Mouse (Mus musculus) CH12.LX (cell line): ENCODE data around the gene Arhgef28. TPM values are rescaled to one million over a fixed set of nuclear protein-coding genes. Genes with fewer than 3 reads are reported as not detected.
A peak's percentile ranks its signal among the peaks of the same experiment; 100 is the strongest.

Experiments
- DNase-seq: peaks from one replicate; pipeline ENCODE4 v3.0.0-alpha.2; 2013; ENCODE audit errors: extremely low read depth
- H3K27ac ChIP-seq: 2 replicates; pipeline ENCODE4 v1.5.1; 2012; ENCODE audit warnings: low read depth, mild to moderate bottlenecking, control low read depth, moderate library complexity; ENCODE audit not compliant: insufficient read depth
- H3K27me3 ChIP-seq: replicated peaks from 2 replicates; pipeline ENCODE3; 2012; ENCODE audit warnings: inconsistent platforms
- H3K36me3 ChIP-seq, 2 experiments: replicated peaks in 1 of 2; 2 replicates each; pipeline versions ENCODE3 to v1.6.1; 2012; ENCODE audit warnings: inconsistent platforms in 1 of 2, low read length in 1 of 2, mild to moderate bottlenecking in 1 of 2, mixed read lengths in 1 of 2, moderate library complexity in 1 of 2; ENCODE audit not compliant: control insufficient read depth in 1 of 2, insufficient read depth in 1 of 2
- H3K4me1 ChIP-seq, 2 experiments: 2 replicates each; pipeline ENCODE4 v1.6.1; 2012; ENCODE audit warnings: inconsistent platforms in 1 of 2, moderate library complexity in 1 of 2; ENCODE audit not compliant: insufficient read depth in 2 of 2, control insufficient read depth in 1 of 2
- H3K4me2 ChIP-seq: 2 replicates; pipeline ENCODE4 v1.6.1; 2012; ENCODE audit warnings: low read depth, mild to moderate bottlenecking, control low read depth; ENCODE audit not compliant: poor library complexity, insufficient read depth, severe bottlenecking
- H3K4me3 ChIP-seq, 3 experiments: fragments of 150-350 bp in 1 of 3; sonication (generic) in 1 of 3; replicated peaks in 1 of 3; 2 replicates each; pipeline versions ENCODE3 to v1.5.1; 2011 to 2012; ENCODE audit warnings: low read depth in 2 of 3, low read length in 2 of 3, mild to moderate bottlenecking in 2 of 3, moderate library complexity in 2 of 3, control low read depth in 1 of 3, improper control_type of control experiment in 1 of 3, inconsistent platforms in 1 of 3, mixed read lengths in 1 of 3; ENCODE audit not compliant: poor library complexity in 1 of 3
- H3K79me2 ChIP-seq: replicated peaks from 2 replicates; pipeline ENCODE4 v1.6.1; 2012; ENCODE audit warnings: mild to moderate bottlenecking, moderate library complexity; ENCODE audit not compliant: control insufficient read depth, poor library complexity, insufficient read depth, severe bottlenecking; ENCODE audit errors: extremely low read depth
- H3K9ac ChIP-seq: 2 replicates; pipeline ENCODE4 v1.6.1; 2012; ENCODE audit warnings: low read depth, mild to moderate bottlenecking, control low read depth, moderate library complexity; ENCODE audit not compliant: insufficient read depth
- H3K9me3 ChIP-seq: replicated peaks from 2 replicates; pipeline ENCODE3; 2012; ENCODE audit warnings: low read length, inconsistent platforms, mixed read lengths
- BHLHE40 ChIP-seq: IDR thresholded peaks from 2 replicates; pipeline ENCODE4 v1.6.1; 2011; ENCODE audit warnings: mild to moderate bottlenecking, low read depth, low read length, improper control_type of control experiment
- CHD1 ChIP-seq: IDR thresholded peaks from 2 replicates; pipeline ENCODE4 v1.6.1; 2012; ENCODE audit warnings: low read depth, low read length, improper control_type of control experiment, inconsistent platforms
- CHD2 ChIP-seq: IDR thresholded peaks from 2 replicates; pipeline ENCODE4 v1.6.1; 2011; ENCODE audit warnings: low read length, improper control_type of control experiment
- CTCF ChIP-seq, 2 experiments: IDR thresholded peaks in 1 of 2; conservative IDR thresholded peaks in 1 of 2; 2 replicates each; pipeline ENCODE4 v1.5.1; 2011 to 2012; ENCODE audit warnings: low read depth in 2 of 2, low read length in 2 of 2, improper control_type of control experiment in 1 of 2, inconsistent platforms in 1 of 2, mild to moderate bottlenecking in 1 of 2, moderate library complexity in 1 of 2
- E2F4 ChIP-seq: IDR thresholded peaks from 2 replicates; pipeline ENCODE4 v1.6.1; 2011; ENCODE audit warnings: low read depth, low read length, improper control_type of control experiment; ENCODE audit not compliant: insufficient replicate concordance
- ELF1 ChIP-seq: IDR thresholded peaks from 2 replicates; pipeline ENCODE4 v1.6.1; 2014; ENCODE audit warnings: low read depth, mild to moderate bottlenecking, inconsistent platforms, low read length, improper control_type of control experiment
- EP300 ChIP-seq: IDR thresholded peaks from 2 replicates; pipeline ENCODE4 v1.6.1; 2011; ENCODE audit warnings: low read length, improper control_type of control experiment
- ETS1 ChIP-seq: conservative IDR thresholded peaks from 2 replicates; pipeline ENCODE4 v1.6.1; 2012; ENCODE audit warnings: low read depth, mild to moderate bottlenecking, inconsistent platforms, low read length, improper control_type of control experiment, moderate library complexity
- KAT2A ChIP-seq: IDR thresholded peaks from 2 replicates; pipeline ENCODE4 v1.6.1; 2012; ENCODE audit warnings: low read length, improper control_type of control experiment, inconsistent platforms; ENCODE audit not compliant: insufficient replicate concordance
- MAFK ChIP-seq: IDR thresholded peaks from 2 replicates; pipeline ENCODE4 v1.6.1; 2011; ENCODE audit warnings: low read length, improper control_type of control experiment; ENCODE audit not compliant: insufficient replicate concordance
- MAX ChIP-seq: IDR thresholded peaks from 2 replicates; pipeline ENCODE4 v1.6.1; 2011; ENCODE audit warnings: low read length, improper control_type of control experiment
- MXI1 ChIP-seq: IDR thresholded peaks from 2 replicates; pipeline ENCODE4 v1.6.1; 2011; ENCODE audit warnings: mild to moderate bottlenecking, low read depth, low read length, improper control_type of control experiment
- PAX5 ChIP-seq: IDR thresholded peaks from 2 replicates; pipeline ENCODE4 v1.6.1; 2012; ENCODE audit warnings: low read length, inconsistent platforms, mixed read lengths
- RCOR1 ChIP-seq: conservative IDR thresholded peaks from 2 replicates; pipeline ENCODE4 v1.6.1; 2012; ENCODE audit warnings: low read depth, mild to moderate bottlenecking, inconsistent platforms, low read length, improper control_type of control experiment
- SIN3A ChIP-seq: IDR thresholded peaks from 2 replicates; pipeline ENCODE4 v1.6.1; 2012; ENCODE audit warnings: low read length, improper control_type of control experiment, inconsistent platforms
- TBP ChIP-seq: conservative IDR thresholded peaks from 2 replicates; pipeline ENCODE4 v1.6.1; 2011; ENCODE audit warnings: low read depth, low read length, improper control_type of control experiment
- ZC3H11A ChIP-seq: IDR thresholded peaks from 2 replicates; pipeline ENCODE4 v1.6.1; 2012; ENCODE audit warnings: low read depth, mild to moderate bottlenecking, inconsistent platforms, low read length, improper control_type of control experiment
- ZMIZ1 ChIP-seq: IDR thresholded peaks from 2 replicates; pipeline ENCODE4 v1.6.1; 2012; ENCODE audit warnings: low read depth, mild to moderate bottlenecking, inconsistent platforms, low read length, improper control_type of control experiment
- ZNF384 ChIP-seq: IDR thresholded peaks from 2 replicates; pipeline ENCODE4 v1.6.1; 2012; ENCODE audit warnings: low read depth, low read length, improper control_type of control experiment, inconsistent platforms
- dilution Hi-C: fragments of 300-500 bp; cut with MboI; formaldehyde crosslinking; loops from 2 replicates; pipeline ENCODE4 v1.14.3; 2020; ENCODE audit warnings: low sequenced_read_pairs; ENCODE audit not compliant: extremely low pct_unique_long_range_greater_than_20kb, extremely low pct_ligation_motif_present
- in situ Hi-C: fragments of 300-500 bp; cut with MboI; formaldehyde crosslinking; loops from 3 replicates; pipeline ENCODE4 v1.14.3; 2019; ENCODE audit warnings: low sequenced_read_pairs, low pct_ligation_motif_present, low pct_unique_long_range_greater_than_20kb, mixed read lengths
- polyA plus RNA-seq: library from polyadenylated mRNA; unstranded; fragments of >175 nt; gene quantifications from 2 replicates; pipeline ENCODE4 v1.2.1, GENCODE M21; 2012; ENCODE audit warnings: low read depth; ENCODE audit not compliant: insufficient read length
- total RNA-seq, 2 experiments: library from RNA; depleted of rRNA; stranded (reverse); fragments of 300-350 nt in 1 of 2; fragments of >200 nt in 1 of 2; gene quantifications; 2 replicates each; pipeline ENCODE4 v1.2.3; 2012 to 2014

The Arhgef28 gene
- total and polyA plus RNA-seq, 3 experiments = 0.07 to 0.24 (median 0.08) TPM

GRCm38 (mm10) chr13:97960142-97960541 is 246.1 kb downstream of the Arhgef28 start:
- Histone ChIP-seq H3K4me2 (0 out of 2 replicates have a peak overlapping the region, but pooled peaks have one; percentile 14), H3K79me2 (no peaks in the 10 kb centered on the region), H3K4me3 (no peak overlapping the region), H3K9ac (no peak overlapping the region), H3K36me3 (no peaks in the 10 kb centered on the region), H3K4me1 (no peaks in the 10 kb centered on the region), H3K27ac (no peak overlapping the region), H3K9me3 (no peaks in the 10 kb centered on the region), H3K27me3 (no peaks in the 10 kb centered on the region)
- DNase-seq = no peak
- in situ Hi-C loops (no loop called here), dilution Hi-C loops (no loop called here)
- TF ChIP-seq RCOR1 (no peak), CTCF (conservative IDR thresholded peaks at IDR 0.05 in 1 of 2, IDR thresholded peaks at IDR 0.05 in 1 of 2; ENCODE audit: low read depth in 2 of 2, low read length in 2 of 2) (no peak), EP300 (no peak), ZNF384 (no peak), CHD1 (no peak), BHLHE40 (no peak), ZMIZ1 (no peak), KAT2A (no peak), ETS1 (no peak), ZC3H11A (no peak), E2F4 (no peak), CHD2 (no peak), MAFK (no peak), PAX5 (no peak), SIN3A (no peak), TBP (no peak), MAX (no peak)

GRCm38 (mm10) chr13:97959394-97959888 is 246.8 kb downstream of the Arhgef28 start:
- Histone ChIP-seq H3K36me3 (no peaks in the 10 kb centered on the region), H3K27ac (no peak overlapping the region), H3K4me2 (peak overlapping the region; percentile 38; the same call in 1 of the 2 replicates), H3K4me3 (no peak overlapping the region), H3K4me1 (no peaks in the 10 kb centered on the region)
- DNase-seq = no peak
- in situ Hi-C loops = no loop called here
- dilution Hi-C loops = no loop called here
- no peak for TF ChIP-seq MXI1
- no peak for TF ChIP-seq ELF1
- TF ChIP-seq BHLHE40 = no peak
- TF ChIP-seq CHD2 = no peak
- no peak for TF ChIP-seq MAFK
- TF ChIP-seq, all 38 proteins: peak for 0
- Histone ChIP-seq H3K79me2 (no peaks in the 10 kb centered on the region), H3K27me3 (no peaks in the 10 kb centered on the region), H3K9ac (no peak overlapping the region), H3K9me3 (no peaks in the 10 kb centered on the region)
